Mouse (Mus musculus) kidney, adult 2 months (tissue): ENCODE measurements around the gene Atp13a1.

Experiments
- CTCF ChIP-seq: fragments of 200-500 bp; conservative IDR thresholded peaks from 2 replicates; pipeline ENCODE4 v1.5.1; 2011; ENCODE audit warnings: low read depth, mild to moderate bottlenecking, control low read depth, low read length, moderate library complexity, mixed read lengths; ENCODE audit not compliant: insufficient read depth, insufficient read length
- POLR2A ChIP-seq: fragments of 200-500 bp; IDR thresholded peaks from one replicate; pipeline ENCODE4 v1.6.1; 2011; ENCODE audit warnings: low read depth, low read length, control low read depth

DNA sequence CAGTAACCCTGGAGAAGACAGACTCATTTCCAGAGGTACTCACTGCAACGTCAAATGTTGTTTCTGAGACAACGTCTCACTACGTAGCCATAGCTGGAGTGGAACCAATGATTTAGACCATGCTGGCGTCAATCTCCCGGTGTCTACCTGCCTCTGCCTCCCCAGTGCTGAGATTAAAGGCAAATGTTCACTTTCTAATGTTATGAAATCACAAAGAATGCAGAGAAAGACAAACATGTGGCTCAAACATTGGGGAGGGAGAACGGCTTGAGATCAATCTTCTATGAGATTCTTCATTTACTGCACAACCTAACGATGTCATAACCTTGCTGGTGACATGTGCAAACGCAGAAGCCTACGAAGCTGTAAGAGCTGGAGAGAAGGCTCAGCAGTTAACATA lies 19.7 kb upstream of the Atp13a1 start:
- TF ChIP-seq CTCF (no peak), POLR2A (no peak)
